Mouse (Mus musculus): ENCODE results near the gene Aph1a.

GRCm38 (mm10) chr3:95865571-95865970, 28.2 kb upstream of the Aph1a start:
- no peak for TF ChIP-seq CTCF (IDR thresholded peaks at IDR 0.05; ENCODE audit: control insufficient read depth, insufficient read depth, insufficient replicate concordance, low read depth, low read length)
- no peak for TF ChIP-seq POLR2A (IDR thresholded peaks at IDR 0.05; ENCODE audit: control insufficient read depth, low read depth, low read length)

Data from testis, adult 2 months (tissue).